Mouse (Mus musculus) layer of hippocampus, postnatal 36 days (tissue): ENCODE measurements around the gene Scgb1b27. TPM values are rescaled to one million over a fixed set of nuclear protein-coding genes. Genes with fewer than 3 reads are reported as not detected.
"Not testable (repeated sequence)": the region's sequence is repeated elsewhere in the genome, so short reads cannot be mapped to it uniquely, and the experiment has no call there.

Source experiments
- DNase-seq, 2 experiments: peaks; one replicate each; pipeline ENCODE4 v3.0.0; 2022
- total RNA-seq, 2 experiments: library from RNA; stranded (reverse); gene quantifications; 2 replicates each; pipeline ENCODE4 v1.2.3; 2021

The Scgb1b27 gene
- total RNA-seq, result not detected

- DNase-seq, result not testable (repeated sequence)
These were observed at the start of gene Scgb1b27 for GRCm38 (mm10) chr7:34021183-34021582. Gene Scgb1b27 (plus strand): TSS chr7:34021483.

GRCm38 (mm10) chr7:33982281-33982680 is 39.0 kb upstream of the Scgb1b27 start:
- DNase-seq, result not testable (repeated sequence)

GRCm38 (mm10) chr7:34013842-34014241 is 7.4 kb upstream of the Scgb1b27 start, which contains the start of gene Scgb2b27:
Gene Scgb2b27 (minus strand): TSS chr7:34013942.
- DNase-seq, result no peak

- no peak for DNase-seq
These were observed 4.4 kb downstream of the Scgb1b27 start for GRCm38 (mm10) chr7:34025641-34026040.

- DNase-seq, result not testable (repeated sequence)
These were observed 5.9 kb downstream of the Scgb1b27 start for GRCm38 (mm10) chr7:34027202-34027601.

- DNase-seq, result no peak
These were observed 8.7 kb downstream of the Scgb1b27 start for GRCm38 (mm10) chr7:34030026-34030425.

- DNase-seq, result not testable (repeated sequence)
These were observed 13.3 kb downstream of the Scgb1b27 start for GRCm38 (mm10) chr7:34034579-34034978.

- DNase-seq, result not testable (repeated sequence)
These were observed 15.0 kb downstream of the Scgb1b27 start for GRCm38 (mm10) chr7:34036076-34036815.

- not testable (repeated sequence) for DNase-seq
These were observed 46.8 kb downstream of the Scgb1b27 start for GRCm38 (mm10) chr7:34068132-34068531.

Other genes with a start within 250 kb of the Scgb1b27 start
- gene Scgb2b26, start 76.4 kb upstream of the Scgb1b27 start, total RNA-seq, result not detected
- not detected for gene Scgb2b27, start 7.5 kb upstream of the Scgb1b27 start, total RNA-seq
- gene Scgb1b30, start 73.9 kb downstream of the Scgb1b27 start, total RNA-seq, result not detected
- 10 to 100 TPM; 10.2 to 13.6 TPM for gene Wtip, start 111.8 kb downstream of the Scgb1b27 start, total RNA-seq
- gene Uba2, start 148.1 kb downstream of the Scgb1b27 start, total RNA-seq, result 10 to 100 TPM; 88.9 to 90.0 TPM
- 10 to 100 TPM; 21.1 to 25.1 TPM for gene Pdcd2l, start 175.2 kb downstream of the Scgb1b27 start, total RNA-seq
- gene Gpi1, start 208.9 kb downstream of the Scgb1b27 start, total RNA-seq, result 100 to 1,000 TPM; 784 to 785 TPM
- not detected for gene Gm6096, start 229.6 kb downstream of the Scgb1b27 start, total RNA-seq